Comparison of ENCODE assay signal across 22 mouse cellular contexts in genomic region chr10:58395723-58396122, GRCm38 (mm10). TPM values are rescaled to one million over a fixed set of nuclear protein-coding genes. Genes with fewer than 3 reads are reported as not detected.
DNase-seq lines count a peak whose midpoint lies in the region; ATAC-seq and TF ChIP-seq lines count a peak whose summit lies in the region.
"Had no signal": no experiment of that assay in that cellular context is flagged by ENCODE, and none has a peak within 500 bp of the region (broad histone marks: within the 10 kb centered on the region; RNA-seq: fewer than 3 reads in every experiment).

No protein-coding gene starts in this region.

- no peak overlapping the region for H3K9ac ChIP-seq in kidney, postnatal 0 days (ENCODE audit: low read depth, low read length)
- no peak overlapping the region for H3K9ac ChIP-seq in stomach, postnatal 0 days (ENCODE audit: low read length)
- H3K9ac ChIP-seq: embryonic facial prominence, embryonic 15.5 days; hindbrain, embryonic 14.5 days; midbrain, embryonic 15.5 days; neural tube, embryonic 13.5 days had no signal

- H3K4me1 ChIP-seq in heart, embryonic 10.5 days = peaks cover 49% of the 10 kb centered on the region
- H3K4me1 ChIP-seq in kidney, postnatal 0 days (replicated peaks; ENCODE audit: insufficient read depth, low read length) = no peaks in the 10 kb centered on the region; the same call in 1 of the 2 replicates
- 0 out of 2 replicates have a peak, but pooled peaks cover 3% of the 10 kb centered on the region for H3K4me1 ChIP-seq in stomach, postnatal 0 days (replicated peaks; ENCODE audit: control insufficient read depth, insufficient read depth)
- H3K4me1 ChIP-seq: embryonic facial prominence, embryonic 15.5 days had no signal

- peaks cover 15% of the 10 kb centered on the region for H3K36me3 ChIP-seq in heart, embryonic 10.5 days
- 0 out of 2 replicates have a peak, but pooled peaks cover 3% of the 10 kb centered on the region for H3K36me3 ChIP-seq in kidney, postnatal 0 days (ENCODE audit: insufficient read depth, low read length)
- peaks cover 2% of the 10 kb centered on the region; the same call in 1 of the 2 replicates for H3K36me3 ChIP-seq in stomach, postnatal 0 days (ENCODE audit: control insufficient read depth, insufficient read depth, low read length)
- H3K36me3 ChIP-seq: midbrain, embryonic 15.5 days had no signal

- H3K4me2 ChIP-seq in kidney, postnatal 0 days (ENCODE audit: low read length) = 0 out of 2 replicates have a peak overlapping the region, but pooled peaks have one; percentile 0
- H3K4me2 ChIP-seq in stomach, postnatal 0 days (replicated peaks; ENCODE audit: low read depth) = no peak overlapping the region
- H3K4me2 ChIP-seq: embryonic facial prominence, embryonic 15.5 days; hindbrain, embryonic 14.5 days; midbrain, embryonic 15.5 days; neural tube, embryonic 13.5 days had no signal

- no peaks in the 10 kb centered on the region for H3K27me3 ChIP-seq in heart, embryonic 10.5 days (ENCODE audit: insufficient read depth, poor library complexity, severe bottlenecking)
- no peaks in the 10 kb centered on the region for H3K27me3 ChIP-seq in kidney, postnatal 0 days (ENCODE audit: insufficient read depth, low read length)
- H3K27me3 ChIP-seq in stomach, postnatal 0 days (ENCODE audit: control insufficient read depth, insufficient read depth, low read length) = no peaks in the 10 kb centered on the region
- H3K27me3 ChIP-seq: embryonic facial prominence, embryonic 15.5 days; megakaryocyte, embryonic 14.5 days; midbrain, embryonic 15.5 days; neural tube, embryonic 13.5 days had no signal

- ATAC-seq in kidney, postnatal 0 days (replicated peaks; ENCODE audit: low FRiP score, low read depth) = no peak
- no peak for ATAC-seq in stomach, postnatal 0 days (ENCODE audit: low FRiP score, low TSS enrichment)
- ATAC-seq: forebrain, embryonic 14.5 days; inflammation-experienced regulatory T-cells, adult 6 months; midbrain, embryonic 15.5 days had no signal

- no peak for TF ChIP-seq CTCF in kidney, postnatal 0 days (IDR thresholded peaks at IDR 0.05; ENCODE audit: low read depth)
- no peak for TF ChIP-seq CTCF in stomach, postnatal 0 days (IDR thresholded peaks at IDR 0.05; ENCODE audit: low read depth)

- H3K27ac ChIP-seq in heart, embryonic 10.5 days = peak overlapping the region; percentile 88
- H3K27ac ChIP-seq in kidney, postnatal 0 days = no peak overlapping the region
- peak overlapping the region; percentile 18; the same call in 1 of the 2 replicates for H3K27ac ChIP-seq in stomach, postnatal 0 days (replicated peaks)
- H3K27ac ChIP-seq: embryonic facial prominence, embryonic 15.5 days; hindbrain, embryonic 14.5 days; midbrain, embryonic 15.5 days; neural tube, embryonic 13.5 days had no signal

- H3K9me3 ChIP-seq in heart, embryonic 10.5 days = no peaks in the 10 kb centered on the region
- H3K9me3 ChIP-seq in kidney, postnatal 0 days (replicated peaks; ENCODE audit: low read length) = no peaks in the 10 kb centered on the region
- H3K9me3 ChIP-seq in stomach, postnatal 0 days (ENCODE audit: control insufficient read depth, low read length) = no peaks in the 10 kb centered on the region
- H3K9me3 ChIP-seq: embryonic facial prominence, embryonic 15.5 days; megakaryocyte, embryonic 14.5 days; midbrain, embryonic 15.5 days; neural tube, embryonic 13.5 days had no signal

- H3K4me3 ChIP-seq in heart, embryonic 10.5 days = peak overlapping the region; percentile 29; the same call in 1 of the 2 replicates
- no peak overlapping the region for H3K4me3 ChIP-seq in kidney, postnatal 0 days (replicated peaks; ENCODE audit: low read depth, low read length)
- H3K4me3 ChIP-seq in stomach, postnatal 0 days (ENCODE audit: low read depth, low read length) = no peak overlapping the region
- H3K4me3 ChIP-seq: embryonic facial prominence, embryonic 15.5 days; megakaryocyte, embryonic 14.5 days; midbrain, embryonic 15.5 days; neural tube, embryonic 13.5 days had no signal

- no peak for TF ChIP-seq EP300 in stomach, postnatal 0 days (optimal IDR thresholded peaks at IDR 0.05)

- WGBS in heart, embryonic 10.5 days = 65% methylated on average over 2 of the region's 2 CpGs
- 73% methylated on average over 2 of the region's 2 CpGs for WGBS in kidney, postnatal 0 days
- 81% methylated on average over 2 of the region's 2 CpGs for WGBS in stomach, postnatal 0 days

- DNase-seq in heart, embryonic 10.5 days (ENCODE audit: low spot score) = no peak
- DNase-seq in heart, adult 18-20 months = no peak
- no peak for DNase-seq in kidney, postnatal 0 days (ENCODE audit: low spot score)
- no peak for DNase-seq in kidney, postnatal 36 days
- peak; percentile 37 for DNase-seq in lung, postnatal 25 days (ENCODE audit: low spot score)
- no peak for DNase-seq in lung, postnatal 4 days
- DNase-seq in stomach, postnatal 0 days (ENCODE audit: low spot score) = no peak
- DNase-seq in embryo, embryonic 10.5 days (ENCODE audit: low spot score) = no peak
- DNase-seq: adrenal gland, adult 2 months; cerebellum, adult 11-12 months; kidney, adult 18-20 months; retina, postnatal 1 day; right cerebral cortex, postnatal 25 days; spleen, adult 18-20 months; thymus, postnatal 25 days had no signal

RNA-seq across cellular contexts. Expression of gene Ranbp2, which starts 51.0 kb away (rescaled TPM):
- polyA plus RNA-seq in heart, embryonic 10.5 days (2016; fragmentation: Nextera tagmentation; extraction: Ambion mirVana) = 20.2 and 24.2 TPM in 2 replicates
- total RNA-seq in heart, adult 18-20 months (2021) = 10 to 100 TPM; 51.1 to 54.7 TPM
- 16.0 and 16.4 TPM in 2 replicates for polyA plus RNA-seq in kidney, postnatal 0 days (2015; fragmentation: Nextera tagmentation; extraction: Ambion mirVana)
- 8.9 and 9.0 TPM in 2 replicates for polyA plus RNA-seq in stomach, postnatal 0 days (2015; fragmentation: Nextera tagmentation; extraction: Ambion mirVana)
